Mouse (Mus musculus) heart, postnatal 0 days (tissue): ENCODE measurements at regions not wholly inside any gene's neighbourhood (a gene's known extent, or its start where the extent isn't known, plus 50 kb on each side); places are given as distances from the start of the nearest gene placed in this dataset.

ENCODE experiments used
- CTCF ChIP-seq: IDR thresholded peaks from 2 replicates; pipeline ENCODE4 v1.5.1; 2016; ENCODE audit warnings: antibody characterized with exemption, control low read depth, low read depth
- EP300 ChIP-seq: IDR thresholded peaks from 2 replicates; pipeline ENCODE4 v1.6.1; 2016; ENCODE audit warnings: antibody characterized with exemption, low read depth

DNA sequence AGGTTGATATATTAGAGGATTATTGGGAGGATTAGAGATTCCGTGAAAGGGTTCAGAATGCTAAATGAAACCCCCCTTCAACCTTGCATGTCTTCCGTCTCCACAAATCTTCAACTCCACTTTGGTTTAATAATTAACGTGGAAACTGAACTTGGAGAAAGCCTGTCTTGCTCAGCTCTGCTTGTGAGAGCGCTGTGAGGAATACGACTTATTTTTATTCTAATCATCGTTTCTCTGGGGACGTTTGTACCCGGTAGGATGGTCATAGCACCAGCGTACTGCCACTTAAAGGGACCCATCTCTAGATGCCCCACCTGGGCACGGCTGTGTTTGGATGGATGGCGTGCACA, 212.7 kb downstream of the Cdh26 start:
- TF ChIP-seq CTCF (no peak), EP300 (no peak)
